Mouse (Mus musculus): Measurements from ENCODE around the gene Rfx4. TPM values are rescaled to one million over a fixed set of nuclear protein-coding genes. Genes with fewer than 3 reads are reported as not detected.

Gene Rfx4
- polyA plus RNA-seq, 1 experiment from 2014 or later = 0.06 TPM

DNA sequence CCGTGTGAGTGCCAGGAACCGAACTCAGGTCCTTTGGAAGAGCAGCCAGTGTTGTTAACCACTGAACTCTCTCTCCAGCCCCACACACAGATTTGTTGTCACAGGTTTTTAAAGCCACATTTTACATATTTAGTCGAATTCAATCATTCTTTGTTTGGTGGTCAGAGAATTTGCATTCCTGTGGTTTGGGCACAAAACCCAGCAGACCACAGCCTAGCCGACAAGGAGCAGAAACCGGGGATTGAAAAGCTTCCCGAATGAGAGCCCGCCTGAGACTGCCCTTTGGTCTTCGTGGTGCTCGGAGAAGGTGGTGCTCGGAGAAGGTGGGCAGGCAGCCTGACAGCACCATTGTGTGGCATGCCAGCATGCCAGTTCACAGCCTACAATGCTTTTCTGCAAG is 42.8 kb upstream of the Rfx4 start:
- ATAC-seq (ENCODE audit: low read depth) = no peak
- Histone ChIP-seq H3K4me1 (replicated peaks; ENCODE audit: control insufficient read depth, insufficient read depth, low read length) (peaks cover 13% of the 10 kb centered on the region), H3K9ac (ENCODE audit: low read length) (no peak overlapping the region), H3K36me3 (ENCODE audit: control insufficient read depth, insufficient read depth, low read length) (peaks cover 8% of the 10 kb centered on the region), H3K27ac (ENCODE audit: low read length) (peak overlapping the region; percentile 56; the same call in 1 of the 2 replicates), H3K27me3 (ENCODE audit: control insufficient read depth, insufficient read depth, low read depth, low read length) (no peaks in the 10 kb centered on the region; the same call in 1 of the 2 replicates), H3K4me3 (ENCODE audit: low read length) (no peak overlapping the region), H3K4me2 (ENCODE audit: low read depth, low read length) (no peak overlapping the region), H3K9me3 (ENCODE audit: control insufficient read depth, low read length) (no peaks in the 10 kb centered on the region)
- WGBS = 65% methylated on average over 10 of the region's 10 CpGs

DNA sequence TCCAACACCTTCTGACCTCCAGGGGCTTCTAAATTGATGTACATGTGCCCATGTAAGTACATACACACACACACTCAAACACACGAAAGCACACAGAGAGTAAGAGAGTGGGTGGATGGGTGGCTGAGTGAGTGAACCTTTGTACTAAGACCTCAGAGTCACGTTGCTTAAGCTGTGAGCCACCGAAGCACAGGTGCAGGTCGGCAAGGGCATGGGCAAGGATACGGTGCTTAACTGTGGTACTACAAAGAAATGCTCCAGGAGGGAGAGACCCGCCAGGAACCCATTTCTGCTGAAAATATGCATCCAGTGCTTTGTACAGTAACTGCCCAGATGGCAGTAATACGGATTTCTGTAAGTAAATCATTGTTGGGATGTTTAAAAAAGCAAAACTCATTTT is 40.2 kb upstream of the Rfx4 start:
- no peak for ATAC-seq (ENCODE audit: low read depth)
- no peak overlapping the region for H3K4me2 ChIP-seq (ENCODE audit: low read depth, low read length)
- H3K27ac ChIP-seq (ENCODE audit: low read length) = no peak overlapping the region
- H3K9ac ChIP-seq (ENCODE audit: low read length) = no peak overlapping the region
- no peak overlapping the region for H3K4me3 ChIP-seq (ENCODE audit: low read length)
- 82% methylated on average over 7 of the region's 7 CpGs for WGBS
- peaks cover 13% of the 10 kb centered on the region for H3K4me1 ChIP-seq (replicated peaks; ENCODE audit: control insufficient read depth, insufficient read depth, low read length)
- H3K36me3 ChIP-seq (ENCODE audit: control insufficient read depth, insufficient read depth, low read length) = peaks cover 14% of the 10 kb centered on the region
- H3K9me3 ChIP-seq (ENCODE audit: control insufficient read depth, low read length) = no peaks in the 10 kb centered on the region
- no peaks in the 10 kb centered on the region; the same call in 1 of the 2 replicates for H3K27me3 ChIP-seq (ENCODE audit: control insufficient read depth, insufficient read depth, low read depth, low read length)

DNA sequence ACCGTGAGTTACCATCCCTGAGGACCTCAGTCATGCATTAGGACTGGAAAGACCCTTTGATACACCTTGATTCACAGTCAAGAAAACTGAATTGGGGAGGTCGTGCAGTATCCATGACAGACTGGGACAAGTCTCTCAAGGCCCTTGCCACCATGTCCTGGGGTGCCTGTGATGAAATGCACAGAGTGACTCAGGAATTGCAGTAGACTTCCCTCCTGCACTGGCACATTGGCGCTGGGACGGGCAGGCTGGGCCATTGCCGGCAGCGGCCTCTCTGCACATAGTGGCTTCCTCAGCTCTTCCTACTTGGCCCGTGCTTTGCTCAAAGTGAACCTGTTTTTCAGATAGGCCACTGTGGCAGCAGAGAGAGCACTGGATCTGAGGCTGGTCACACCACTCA is 39.3 kb upstream of the Rfx4 start:
- H3K36me3 ChIP-seq (ENCODE audit: control insufficient read depth, insufficient read depth, low read length) = peaks cover 17% of the 10 kb centered on the region
- H3K9me3 ChIP-seq (ENCODE audit: control insufficient read depth, low read length) = no peaks in the 10 kb centered on the region
- no peak overlapping the region for H3K9ac ChIP-seq (ENCODE audit: low read length)
- no peak overlapping the region for H3K4me2 ChIP-seq (ENCODE audit: low read depth, low read length)
- no peaks in the 10 kb centered on the region; the same call in 1 of the 2 replicates for H3K27me3 ChIP-seq (ENCODE audit: control insufficient read depth, insufficient read depth, low read depth, low read length)
- WGBS = 93% methylated on average over 7 of the region's 7 CpGs
- H3K4me1 ChIP-seq (replicated peaks; ENCODE audit: control insufficient read depth, insufficient read depth, low read length) = peaks cover 8% of the 10 kb centered on the region; the same call in 1 of the 2 replicates
- no peak overlapping the region for H3K4me3 ChIP-seq (ENCODE audit: low read length)
- H3K27ac ChIP-seq (ENCODE audit: low read length) = no peak overlapping the region
- no peak for ATAC-seq (ENCODE audit: low read depth)

DNA sequence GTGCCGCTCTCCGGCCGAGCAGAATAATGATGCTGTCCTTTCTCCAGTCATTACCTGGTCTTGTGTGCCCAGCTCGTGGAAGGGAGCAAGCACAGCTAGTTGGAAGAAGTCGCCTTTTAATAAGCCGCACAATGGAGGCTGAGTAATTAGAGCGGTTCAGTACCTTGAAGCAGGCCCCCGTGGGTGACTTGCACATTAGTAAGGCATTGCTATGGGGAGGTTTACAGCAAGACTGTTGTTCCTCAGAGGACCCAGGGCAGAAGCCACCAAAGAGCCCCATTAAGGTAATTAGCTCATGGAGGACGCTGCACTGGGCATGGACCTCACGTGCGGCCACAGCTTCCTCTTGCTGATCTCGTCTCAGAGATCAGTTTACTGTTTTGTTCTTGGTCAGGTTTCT is 33.2 kb upstream of the Rfx4 start:
- Histone ChIP-seq H3K4me1 (replicated peaks; ENCODE audit: control insufficient read depth, insufficient read depth, low read length) (no peaks in the 10 kb centered on the region), H3K9ac (ENCODE audit: low read length) (no peak overlapping the region), H3K36me3 (ENCODE audit: control insufficient read depth, insufficient read depth, low read length) (peaks cover 10% of the 10 kb centered on the region), H3K9me3 (ENCODE audit: control insufficient read depth, low read length) (no peaks in the 10 kb centered on the region), H3K4me2 (ENCODE audit: low read depth, low read length) (no peak overlapping the region), H3K27ac (ENCODE audit: low read length) (no peak overlapping the region), H3K27me3 (ENCODE audit: control insufficient read depth, insufficient read depth, low read depth, low read length) (no peaks in the 10 kb centered on the region), H3K4me3 (ENCODE audit: low read length) (no peak overlapping the region)
- 90% methylated on average over 12 of the region's 12 CpGs for WGBS
- ATAC-seq (ENCODE audit: low read depth) = no peak

DNA sequence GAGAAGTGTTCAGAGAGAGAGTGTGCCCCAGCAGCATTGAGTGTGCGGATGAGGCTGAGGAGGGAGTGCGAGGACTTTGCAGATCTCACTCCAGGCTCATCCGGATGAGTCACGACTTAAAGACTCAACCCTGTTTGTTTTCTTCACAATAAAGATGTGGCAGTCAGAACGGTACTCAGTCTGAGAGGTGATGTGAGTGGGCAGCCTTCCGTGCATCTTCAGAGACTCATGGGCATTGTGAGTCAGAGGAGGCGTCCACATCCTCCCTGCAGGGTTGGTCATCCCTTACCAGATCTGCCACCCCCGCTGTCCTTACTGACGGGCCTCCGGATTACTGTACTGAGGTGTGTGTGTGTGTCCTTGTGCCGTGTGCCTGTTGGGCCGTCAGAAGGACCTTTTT is 28.9 kb upstream of the Rfx4 start:
- 85% methylated on average over 12 of the region's 12 CpGs for WGBS
- no peak for ATAC-seq (ENCODE audit: low read depth)
- Histone ChIP-seq H3K27ac (ENCODE audit: low read length) (no peak overlapping the region), H3K9me3 (ENCODE audit: control insufficient read depth, low read length) (no peaks in the 10 kb centered on the region), H3K4me3 (ENCODE audit: low read length) (no peak overlapping the region), H3K27me3 (ENCODE audit: control insufficient read depth, insufficient read depth, low read depth, low read length) (no peaks in the 10 kb centered on the region), H3K4me2 (ENCODE audit: low read depth, low read length) (no peak overlapping the region), H3K36me3 (ENCODE audit: control insufficient read depth, insufficient read depth, low read length) (no peaks in the 10 kb centered on the region), H3K4me1 (replicated peaks; ENCODE audit: control insufficient read depth, insufficient read depth, low read length) (no peaks in the 10 kb centered on the region), H3K9ac (ENCODE audit: low read length) (no peak overlapping the region)

DNA sequence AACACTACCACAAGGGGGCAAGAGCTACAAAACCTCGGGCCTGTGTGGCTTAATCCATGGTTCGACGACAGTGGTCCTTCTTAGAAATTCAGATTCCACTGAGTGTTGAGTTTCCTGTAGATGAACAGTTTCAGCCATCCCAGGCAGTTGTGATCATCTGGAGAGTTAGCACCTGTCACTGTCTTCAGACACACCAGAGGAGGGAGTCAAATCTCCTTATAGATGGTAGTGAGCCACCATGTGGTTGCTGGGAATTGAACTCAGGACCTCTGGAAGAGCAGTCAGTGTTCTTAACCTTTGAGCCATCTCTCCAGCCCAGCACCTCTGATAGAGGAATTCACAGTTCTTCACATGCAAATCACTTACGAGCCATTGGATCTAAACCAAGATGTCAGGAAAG is 28.1 kb upstream of the Rfx4 start:
- 89% methylated on average over 4 of the region's 4 CpGs for WGBS
- H3K27ac ChIP-seq (ENCODE audit: low read length) = no peak overlapping the region
- H3K9me3 ChIP-seq (ENCODE audit: control insufficient read depth, low read length) = no peaks in the 10 kb centered on the region
- no peak for ATAC-seq (ENCODE audit: low read depth)
- H3K27me3 ChIP-seq (ENCODE audit: control insufficient read depth, insufficient read depth, low read depth, low read length) = no peaks in the 10 kb centered on the region
- no peaks in the 10 kb centered on the region for H3K4me1 ChIP-seq (replicated peaks; ENCODE audit: control insufficient read depth, insufficient read depth, low read length)
- no peaks in the 10 kb centered on the region for H3K36me3 ChIP-seq (ENCODE audit: control insufficient read depth, insufficient read depth, low read length)
- no peak overlapping the region for H3K4me3 ChIP-seq (ENCODE audit: low read length)
- H3K9ac ChIP-seq (ENCODE audit: low read length) = no peak overlapping the region
- no peak overlapping the region for H3K4me2 ChIP-seq (ENCODE audit: low read depth, low read length)

DNA sequence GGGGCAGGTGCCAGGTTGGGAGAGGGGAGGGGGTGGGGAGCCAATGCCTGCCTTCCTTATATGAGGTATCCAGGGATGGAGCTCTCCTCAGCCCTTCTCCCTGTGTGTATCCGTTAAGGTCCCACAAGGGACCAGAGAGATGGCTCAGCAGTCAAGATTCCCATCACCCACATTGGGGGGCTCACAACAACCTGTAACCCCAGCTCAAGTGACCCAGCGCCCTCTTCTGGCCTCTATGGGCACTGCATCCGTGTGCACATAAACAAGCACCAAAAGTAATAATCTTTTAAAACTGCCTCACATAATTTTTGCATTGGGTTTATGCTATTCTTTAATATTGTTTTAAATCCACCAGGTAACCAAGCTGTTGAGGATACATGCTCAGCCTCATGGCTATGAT is 25.8 kb upstream of the Rfx4 start:
- no peaks in the 10 kb centered on the region for H3K4me1 ChIP-seq (replicated peaks; ENCODE audit: control insufficient read depth, insufficient read depth, low read length)
- no peaks in the 10 kb centered on the region for H3K36me3 ChIP-seq (ENCODE audit: control insufficient read depth, insufficient read depth, low read length)
- no peaks in the 10 kb centered on the region for H3K9me3 ChIP-seq (ENCODE audit: control insufficient read depth, low read length)
- 83% methylated on average over 3 of the region's 3 CpGs for WGBS
- H3K27me3 ChIP-seq (ENCODE audit: control insufficient read depth, insufficient read depth, low read depth, low read length) = no peaks in the 10 kb centered on the region
- no peak overlapping the region for H3K9ac ChIP-seq (ENCODE audit: low read length)
- H3K4me2 ChIP-seq (ENCODE audit: low read depth, low read length) = no peak overlapping the region
- H3K27ac ChIP-seq (ENCODE audit: low read length) = no peak overlapping the region
- no peak overlapping the region for H3K4me3 ChIP-seq (ENCODE audit: low read length)
- ATAC-seq (ENCODE audit: low read depth) = no peak

DNA sequence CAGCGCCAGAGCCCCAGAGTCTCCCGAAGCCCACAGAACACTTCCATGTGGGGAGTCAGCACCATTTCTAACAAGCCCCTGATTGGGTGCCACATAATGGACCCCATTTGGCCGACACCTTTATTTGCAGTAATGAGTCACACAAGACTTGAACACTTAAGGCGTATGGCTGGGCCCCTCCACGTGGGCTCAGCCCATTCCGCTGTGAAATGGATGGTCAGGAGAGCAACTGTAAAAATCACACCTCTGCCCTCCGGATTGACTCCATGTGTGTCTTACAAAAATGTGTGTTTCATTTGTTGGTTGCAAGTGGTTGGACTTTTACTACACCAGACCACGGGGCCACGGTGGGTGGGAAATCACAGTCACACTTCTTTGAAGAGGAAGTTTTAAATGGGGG is 24.9 kb upstream of the Rfx4 start:
- WGBS = 72% methylated on average over 9 of the region's 9 CpGs
- no peaks in the 10 kb centered on the region for H3K4me1 ChIP-seq (replicated peaks; ENCODE audit: control insufficient read depth, insufficient read depth, low read length)
- H3K4me2 ChIP-seq (ENCODE audit: low read depth, low read length) = no peak overlapping the region
- H3K27me3 ChIP-seq (ENCODE audit: control insufficient read depth, insufficient read depth, low read depth, low read length) = no peaks in the 10 kb centered on the region
- H3K27ac ChIP-seq (ENCODE audit: low read length) = no peak overlapping the region
- no peak overlapping the region for H3K4me3 ChIP-seq (ENCODE audit: low read length)
- H3K9me3 ChIP-seq (ENCODE audit: control insufficient read depth, low read length) = no peaks in the 10 kb centered on the region
- ATAC-seq (ENCODE audit: low read depth) = no peak
- H3K9ac ChIP-seq (ENCODE audit: low read length) = no peak overlapping the region
- no peaks in the 10 kb centered on the region for H3K36me3 ChIP-seq (ENCODE audit: control insufficient read depth, insufficient read depth, low read length)

DNA sequence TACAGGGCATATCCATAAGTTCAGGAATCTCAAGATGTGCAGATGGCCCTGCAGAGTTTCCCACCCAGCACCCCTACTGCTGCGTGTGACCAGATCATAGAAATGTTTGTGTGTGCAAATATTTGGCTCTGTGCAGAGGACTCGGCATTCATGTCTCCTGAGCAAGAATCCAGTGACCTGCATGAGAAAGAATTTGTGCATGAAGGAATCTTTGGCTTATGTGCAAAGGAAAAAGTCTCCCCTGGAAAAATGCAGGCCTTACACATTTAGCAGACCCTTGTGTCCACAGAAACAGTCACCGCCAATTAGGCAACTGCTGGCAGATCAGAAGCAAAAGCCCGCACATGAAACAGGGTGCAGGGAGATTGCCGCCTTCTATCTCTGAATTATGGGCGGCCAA is 22.4 kb upstream of the Rfx4 start:
- Histone ChIP-seq H3K4me2 (ENCODE audit: low read depth, low read length) (no peak overlapping the region), H3K36me3 (ENCODE audit: control insufficient read depth, insufficient read depth, low read length) (no peaks in the 10 kb centered on the region), H3K27ac (ENCODE audit: low read length) (no peak overlapping the region), H3K9ac (ENCODE audit: low read length) (no peak overlapping the region), H3K4me1 (replicated peaks; ENCODE audit: control insufficient read depth, insufficient read depth, low read length) (no peaks in the 10 kb centered on the region), H3K27me3 (ENCODE audit: control insufficient read depth, insufficient read depth, low read depth, low read length) (no peaks in the 10 kb centered on the region), H3K9me3 (ENCODE audit: control insufficient read depth, low read length) (no peaks in the 10 kb centered on the region), H3K4me3 (ENCODE audit: low read length) (no peak overlapping the region)
- no peak for ATAC-seq (ENCODE audit: low read depth)
- 42% methylated on average over 6 of the region's 6 CpGs for WGBS
